Mouse (Mus musculus) stomach, embryonic 16.5 days (tissue): ENCODE measurements around the gene Igsf21. TPM values are rescaled to one million over a fixed set of nuclear protein-coding genes. Genes with fewer than 3 reads are reported as not detected.

ENCODE experiments used
- ATAC-seq: fragments of 200-750 bp; cut with Nextera tagmentation; 2 replicates; pipeline ENCODE4 v1.8.0; 2017; ENCODE audit warnings: moderate number of reproducible peaks, moderate TSS enrichment; ENCODE audit not compliant: insufficient read depth, low FRiP score
- H3K27ac ChIP-seq: fragments of 300-500 bp; sonication (generic); 2 replicates; pipeline ENCODE4 v1.5.1; 2014; ENCODE audit warnings: low read length
- H3K27me3 ChIP-seq: fragments of 300-500 bp; sonication (generic); 2 replicates; pipeline ENCODE4 v1.6.1; 2014; ENCODE audit warnings: low read length, control low read depth, mixed read lengths; ENCODE audit not compliant: control insufficient read depth, insufficient read depth
- H3K36me3 ChIP-seq: fragments of 300-500 bp; sonication (generic); 2 replicates; pipeline ENCODE4 v1.6.1; 2014; ENCODE audit warnings: low read length; ENCODE audit not compliant: control insufficient read depth, insufficient read depth
- H3K4me1 ChIP-seq: fragments of 300-500 bp; sonication (generic); 2 replicates; pipeline ENCODE4 v1.6.1; 2014; ENCODE audit warnings: low read length, control low read depth, mixed read lengths; ENCODE audit not compliant: control insufficient read depth, insufficient read depth
- H3K4me2 ChIP-seq: fragments of 300-500 bp; sonication (generic); 2 replicates; pipeline ENCODE4 v1.6.1; 2014; ENCODE audit warnings: low read depth, low read length, mixed read lengths
- H3K4me3 ChIP-seq: fragments of 300-500 bp; sonication (generic); replicated peaks from 2 replicates; pipeline ENCODE4 v1.5.1; 2014; ENCODE audit warnings: mild to moderate bottlenecking, low read length
- H3K9ac ChIP-seq: fragments of 300-500 bp; sonication (generic); 2 replicates; pipeline ENCODE4 v1.6.1; 2014; ENCODE audit warnings: low read length
- H3K9me3 ChIP-seq: fragments of 300-500 bp; sonication (generic); replicated peaks from 2 replicates; pipeline ENCODE4 v1.6.1; 2016; ENCODE audit warnings: low read length, control low read depth; ENCODE audit not compliant: control insufficient read depth
- WGBS: fragments of 180-500 bp; shearing (Covaris S2); extraction: QIAGEN DNeasy Blood & Tissue Kit; methylation state at CpG from one replicate; pipeline ENCODE4 v1.1.7; 2014; 5-methylcytosine and 5-hydroxymethylcytosine counted together
- polyA plus RNA-seq: library from polyadenylated mRNA; unstranded; fragments of >200 nt; fragmentation: Nextera tagmentation; extraction: Ambion mirVana; gene quantifications from 2 replicates; pipeline ENCODE4 v1.2.1, GENCODE M21; 2015

Igsf21 gene
- polyA plus RNA-seq, 1 experiment from 2014 or later = 1.3 TPM

DNA sequence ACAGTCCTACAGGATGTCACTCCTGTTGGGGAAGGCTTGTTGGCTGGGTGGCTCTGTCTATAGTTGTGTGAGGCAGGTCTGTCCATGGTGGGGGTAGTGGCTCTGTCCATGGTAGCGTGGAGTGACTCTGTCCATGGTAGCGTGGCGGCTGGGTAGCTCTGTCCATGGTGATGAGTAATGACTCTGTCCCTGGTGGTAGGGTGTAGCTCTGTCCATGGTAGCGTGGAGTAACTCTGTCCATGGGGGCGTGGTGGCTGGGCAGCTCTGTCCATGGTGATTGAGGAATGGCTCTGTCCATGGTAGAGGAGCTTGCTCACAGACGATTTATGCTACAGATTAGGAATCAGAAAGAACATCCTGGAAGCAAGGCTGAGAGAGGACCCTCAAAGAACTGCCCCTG lies 12.4 kb upstream of the Igsf21 start:
- 7% methylated on average over 6 of the region's 6 CpGs for WGBS
- no peak overlapping the region for H3K4me2 ChIP-seq
- no peak overlapping the region for H3K4me3 ChIP-seq
- H3K9ac ChIP-seq = no peak overlapping the region
- no peaks in the 10 kb centered on the region for H3K36me3 ChIP-seq
- no peaks in the 10 kb centered on the region for H3K9me3 ChIP-seq
- H3K27ac ChIP-seq = no peak overlapping the region
- H3K4me1 ChIP-seq = no peaks in the 10 kb centered on the region
- ATAC-seq = peak; percentile 84
- no peaks in the 10 kb centered on the region for H3K27me3 ChIP-seq

DNA sequence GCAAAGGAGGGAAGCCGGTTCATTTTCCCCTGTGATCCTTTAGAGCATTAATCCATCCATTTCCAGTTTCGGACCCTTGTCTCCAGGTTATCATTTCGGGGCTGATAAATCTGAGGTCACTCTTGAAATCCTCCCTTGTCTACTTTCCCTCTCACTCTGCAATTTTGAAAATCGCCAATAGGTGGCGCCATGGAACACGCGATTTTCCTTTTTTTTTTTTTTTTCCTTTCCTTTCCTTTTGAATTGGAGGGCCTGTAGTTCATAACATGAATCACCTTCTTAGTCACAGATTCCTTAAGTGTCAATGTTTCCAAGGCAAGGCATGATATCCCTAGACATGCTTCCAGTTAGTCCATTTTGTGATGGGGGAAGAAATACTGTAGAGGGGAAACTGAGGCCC lies 5.8 kb upstream of the Igsf21 start:
- no peak overlapping the region for H3K4me2 ChIP-seq
- peaks cover 22% of the 10 kb centered on the region for H3K27me3 ChIP-seq
- no peaks in the 10 kb centered on the region for H3K4me1 ChIP-seq
- H3K27ac ChIP-seq = no peak overlapping the region
- H3K9me3 ChIP-seq = no peaks in the 10 kb centered on the region
- WGBS = 8% methylated on average over 7 of the region's 7 CpGs
- no peaks in the 10 kb centered on the region for H3K36me3 ChIP-seq
- no peak overlapping the region for H3K4me3 ChIP-seq
- ATAC-seq = no peak
- H3K9ac ChIP-seq = no peak overlapping the region

DNA sequence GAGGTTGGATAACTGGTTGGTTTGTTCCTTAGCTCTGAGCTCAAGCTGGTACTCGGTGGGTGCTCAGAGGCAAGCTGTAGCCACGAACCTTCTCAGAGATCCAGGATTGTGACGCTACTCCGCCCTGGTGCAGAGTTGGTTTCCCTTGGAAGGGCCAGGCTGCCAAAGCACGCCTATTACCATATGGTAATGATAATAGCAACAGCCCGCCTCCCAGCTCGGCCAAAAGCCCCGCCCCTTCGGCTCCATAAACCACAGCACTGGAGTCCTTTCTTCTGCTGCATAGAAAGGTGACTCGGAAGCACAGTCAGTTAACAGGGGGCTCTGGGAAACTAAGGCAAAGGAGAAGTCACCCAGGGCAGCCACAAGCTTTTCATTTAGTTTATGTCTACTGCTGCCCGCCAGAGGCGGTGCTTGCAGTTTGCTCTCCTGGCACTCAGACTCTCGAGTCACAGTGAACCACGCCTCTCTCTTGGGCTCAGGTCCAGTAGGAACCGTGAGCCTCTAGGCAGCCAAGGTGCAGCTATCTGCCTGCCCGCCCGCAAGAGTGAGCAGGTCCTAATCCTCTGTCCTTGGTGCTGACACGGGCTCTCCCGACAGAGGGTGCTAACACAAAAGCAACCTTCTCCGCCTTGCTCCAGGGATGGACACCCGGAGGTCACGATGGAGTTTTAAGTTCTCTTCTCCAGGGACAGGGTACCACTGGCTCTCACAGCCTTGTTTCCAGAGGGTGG lies 2.6 kb upstream of the Igsf21 start:
- ATAC-seq = no peak
- no peak overlapping the region for H3K4me2 ChIP-seq
- 7% methylated on average over 22 of the region's 22 CpGs for WGBS
- no peaks in the 10 kb centered on the region for H3K4me1 ChIP-seq
- no peaks in the 10 kb centered on the region for H3K36me3 ChIP-seq
- no peak overlapping the region for H3K27ac ChIP-seq
- H3K4me3 ChIP-seq = no peak overlapping the region
- H3K27me3 ChIP-seq = peaks cover 54% of the 10 kb centered on the region
- H3K9ac ChIP-seq = no peak overlapping the region
- no peaks in the 10 kb centered on the region for H3K9me3 ChIP-seq

DNA sequence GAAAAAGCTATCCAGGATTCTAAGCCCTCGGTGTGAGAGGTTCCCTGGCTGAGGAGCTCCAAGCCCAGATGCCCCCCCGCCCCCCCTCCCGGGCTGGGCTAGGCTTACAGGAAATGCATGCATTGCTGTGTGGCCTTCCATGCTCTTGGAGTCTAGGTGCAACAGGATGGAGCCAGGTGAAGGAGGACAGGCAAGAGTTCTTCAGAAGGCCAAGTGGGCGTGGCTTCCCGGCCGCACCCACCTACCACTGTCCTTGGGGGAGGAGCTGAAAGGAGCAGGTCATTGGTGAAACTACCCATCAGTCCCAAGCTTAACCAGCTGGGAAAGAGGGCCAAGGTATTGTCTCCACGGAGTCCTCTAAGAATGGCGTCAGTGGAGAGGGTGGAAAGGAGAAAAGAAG lies 1.8 kb upstream of the Igsf21 start:
- ATAC-seq = no peak

DNA sequence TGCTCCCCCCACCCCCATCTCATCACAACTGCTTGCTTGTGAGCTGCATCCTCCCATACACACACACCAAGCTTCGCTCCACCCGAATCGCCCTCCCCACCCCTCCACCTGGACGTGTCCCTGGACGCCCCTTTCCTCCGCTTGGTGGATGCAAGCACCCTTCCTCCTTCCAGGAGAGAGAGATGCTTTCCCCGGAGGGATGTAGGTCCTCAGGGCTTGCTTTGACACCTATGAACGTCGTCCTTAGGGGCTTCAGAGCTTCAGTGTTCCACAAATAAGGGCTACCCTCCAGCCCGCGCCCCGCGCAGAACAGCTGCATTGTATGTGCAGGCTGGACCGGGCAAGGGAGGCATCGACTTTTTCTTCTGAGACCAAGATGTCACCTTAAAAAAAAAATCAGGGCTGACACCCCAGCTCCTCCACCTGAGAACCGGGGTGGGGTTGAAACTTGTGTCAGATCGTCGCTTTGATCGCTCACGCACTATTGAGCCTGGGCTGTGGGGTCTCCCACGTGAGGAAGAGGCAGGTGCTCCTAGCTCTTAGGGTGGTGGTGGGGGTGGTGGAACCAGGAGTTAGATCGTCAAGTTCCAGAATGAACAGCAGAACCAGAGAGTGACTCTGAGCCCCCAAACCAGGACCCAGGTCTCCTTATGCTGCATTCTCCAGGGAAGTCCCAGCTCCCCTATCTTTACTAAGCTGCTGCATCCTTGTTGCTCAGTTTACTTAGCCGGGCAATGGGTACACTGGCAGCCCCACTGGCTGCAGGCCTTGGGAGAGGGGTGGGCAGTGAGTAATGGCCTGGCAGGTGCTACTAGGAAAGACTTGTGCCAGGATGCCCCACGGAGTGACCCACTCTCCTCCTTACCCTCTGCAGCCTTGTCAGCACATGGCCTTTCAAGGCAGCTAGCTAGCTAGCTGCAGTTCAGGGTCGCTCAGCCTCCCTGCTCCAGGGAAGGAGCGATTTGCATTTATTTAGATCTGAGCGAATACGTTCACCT lies 721 bp upstream of the Igsf21 start:
- H3K27ac ChIP-seq = no peak overlapping the region
- H3K27me3 ChIP-seq = peaks cover 73% of the 10 kb centered on the region
- no peak for ATAC-seq
- no peaks in the 10 kb centered on the region for H3K9me3 ChIP-seq
- no peaks in the 10 kb centered on the region for H3K36me3 ChIP-seq
- H3K4me2 ChIP-seq = peak overlapping the region; percentile 36; the same call in 1 of the 2 replicates
- no peak overlapping the region for H3K4me3 ChIP-seq
- H3K9ac ChIP-seq = no peak overlapping the region
- no peaks in the 10 kb centered on the region for H3K4me1 ChIP-seq
- WGBS = 12% methylated on average over 28 of the region's 28 CpGs

More for the DNA sequence above, 1.8 kb upstream of the Igsf21 start:
- Histone ChIP-seq H3K4me3 (no peak overlapping the region), H3K9ac (no peak overlapping the region), H3K27me3 (peaks cover 62% of the 10 kb centered on the region), H3K4me1 (no peaks in the 10 kb centered on the region), H3K36me3 (no peaks in the 10 kb centered on the region), H3K4me2 (no peak overlapping the region), H3K9me3 (no peaks in the 10 kb centered on the region), H3K27ac (no peak overlapping the region)
- WGBS = 3% methylated on average over 8 of the region's 8 CpGs

DNA sequence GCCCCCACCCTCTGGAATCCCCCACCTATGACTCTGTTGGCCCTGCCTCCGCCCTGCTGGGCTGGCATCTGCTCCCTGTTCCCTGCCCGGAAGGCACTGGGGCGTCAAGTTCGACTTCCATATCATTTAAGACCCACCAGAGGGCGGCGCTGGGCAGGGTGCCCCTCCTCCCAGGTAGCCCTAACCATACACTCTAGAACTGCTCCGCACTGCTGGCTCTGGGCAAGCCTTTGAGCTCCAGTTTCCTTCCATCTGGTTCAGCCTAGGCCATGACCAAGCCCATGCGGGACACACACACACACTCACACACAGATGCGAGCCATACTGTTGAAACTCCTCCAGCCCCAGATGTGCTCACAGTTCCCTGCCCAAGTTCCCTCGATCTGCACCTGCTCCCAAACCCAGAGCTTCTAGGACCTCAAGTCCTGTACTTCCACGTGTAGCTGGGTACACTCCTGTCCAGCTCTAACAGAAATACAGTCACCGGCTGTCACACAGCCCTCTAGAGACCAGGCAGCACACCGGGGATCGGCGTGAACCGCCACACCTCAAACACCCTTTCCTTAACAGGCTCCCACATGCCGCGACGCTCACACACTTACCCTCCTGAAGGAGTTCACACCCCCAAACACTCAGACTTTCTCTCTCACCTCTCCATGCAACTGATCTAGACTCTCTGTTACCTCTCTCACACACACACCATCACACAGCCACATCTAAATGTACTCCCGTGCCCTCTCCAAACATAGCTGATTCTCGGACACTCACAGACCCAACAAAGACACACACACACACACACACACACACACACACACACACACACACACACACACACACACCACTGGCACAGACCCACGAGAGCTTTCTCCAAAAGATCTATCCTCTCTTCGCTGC lies 1.1 kb downstream of the Igsf21 start:
- H3K9ac ChIP-seq = no peak overlapping the region
- ATAC-seq = no peak
- H3K4me1 ChIP-seq = no peaks in the 10 kb centered on the region
- H3K4me3 ChIP-seq = no peak overlapping the region
- H3K4me2 ChIP-seq = peak overlapping the region; percentile 36; the same call in 1 of the 2 replicates
- H3K27me3 ChIP-seq = peaks cover 74% of the 10 kb centered on the region
- no peak overlapping the region for H3K27ac ChIP-seq
- 6% methylated on average over 23 of the region's 23 CpGs for WGBS
- H3K9me3 ChIP-seq = no peaks in the 10 kb centered on the region
- no peaks in the 10 kb centered on the region for H3K36me3 ChIP-seq

DNA sequence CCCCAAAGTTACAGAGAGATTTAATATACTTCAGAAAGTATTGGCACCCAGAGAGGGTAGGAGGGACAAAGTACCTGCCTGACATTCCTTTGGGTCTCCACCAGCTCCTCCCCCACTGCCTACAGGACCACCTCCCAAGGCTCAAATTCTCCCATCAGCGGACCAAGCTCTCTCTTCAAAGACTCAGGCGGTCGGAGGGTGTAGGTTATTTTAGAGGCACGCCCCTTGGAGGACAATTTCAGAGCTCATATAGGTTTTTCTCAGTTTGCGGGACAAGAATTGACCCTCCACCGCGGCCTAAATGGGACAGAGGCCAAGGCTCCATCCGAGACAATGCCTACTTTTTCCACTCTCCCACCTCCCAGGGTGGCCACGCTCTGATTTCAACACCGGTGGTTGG lies 1.7 kb downstream of the Igsf21 start:
- Histone ChIP-seq H3K36me3 (no peaks in the 10 kb centered on the region), H3K4me1 (no peaks in the 10 kb centered on the region), H3K4me3 (no peak overlapping the region), H3K9me3 (no peaks in the 10 kb centered on the region), H3K9ac (no peak overlapping the region), H3K27me3 (peaks cover 74% of the 10 kb centered on the region), H3K27ac (no peak overlapping the region), H3K4me2 (no peak overlapping the region)
- WGBS = 2% methylated on average over 10 of the region's 10 CpGs
- ATAC-seq = no peak

DNA sequence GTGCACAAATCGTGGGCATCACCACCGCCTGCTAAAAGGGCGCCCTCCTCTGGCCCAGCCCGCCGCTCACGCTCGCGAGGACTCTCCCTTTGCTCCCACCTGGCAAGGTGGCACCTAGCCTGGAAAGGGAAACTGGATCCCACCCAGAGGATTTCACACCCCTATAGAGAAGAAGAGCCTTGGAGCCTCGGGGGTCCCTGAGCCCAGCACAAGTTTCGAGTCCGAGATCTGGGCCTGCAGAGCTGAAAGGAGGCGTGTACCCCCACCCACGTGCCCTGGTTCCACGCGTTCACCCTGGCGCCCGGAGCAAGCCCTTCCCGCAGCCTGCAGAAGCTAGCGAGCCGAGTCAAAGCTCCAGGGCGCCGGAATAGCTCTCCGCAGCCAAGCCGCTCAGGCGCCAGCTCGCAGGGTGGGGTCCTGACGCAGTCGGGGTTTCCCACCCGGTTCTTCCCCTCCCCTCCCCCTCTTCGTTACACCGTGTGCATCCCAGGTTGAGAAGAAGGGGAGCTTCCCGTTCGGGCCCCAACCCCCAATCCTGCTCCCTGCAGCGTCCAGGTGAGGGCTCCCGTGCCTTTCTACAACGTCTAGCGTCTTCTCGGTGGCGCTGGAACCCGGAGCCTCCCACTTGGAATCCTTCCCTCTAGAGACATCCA lies 2.3 kb downstream of the Igsf21 start:
- no peak overlapping the region for H3K9ac ChIP-seq
- H3K27ac ChIP-seq = no peak overlapping the region
- H3K27me3 ChIP-seq = peaks cover 69% of the 10 kb centered on the region
- no peak overlapping the region for H3K4me3 ChIP-seq
- no peaks in the 10 kb centered on the region for H3K36me3 ChIP-seq
- no peak overlapping the region for H3K4me2 ChIP-seq
- H3K4me1 ChIP-seq = no peaks in the 10 kb centered on the region
- H3K9me3 ChIP-seq = no peaks in the 10 kb centered on the region
- no peak for ATAC-seq
- WGBS = 3% methylated on average over 40 of the region's 40 CpGs
